ENCODE assay signal across 23 mouse cellular contexts in genomic region chr11:110428999-110429398, GRCm38 (mm10).
"Had no signal": no experiment of that assay in that cellular context is flagged by ENCODE, and none has a peak within 500 bp of the region (broad histone marks: within the 10 kb centered on the region; RNA-seq: fewer than 3 reads in every experiment).

No protein-coding gene starts in this region.

- ATAC-seq: hindbrain, postnatal 0 days; intestine, embryonic 16.5 days; liver, embryonic 12.5 days had no signal

- H3K27ac ChIP-seq: heart, embryonic 13.5 days; heart, embryonic 15.5 days; hindbrain, embryonic 13.5 days; hindbrain, embryonic 15.5 days; hindbrain, postnatal 0 days; kidney, postnatal 0 days; limb, embryonic 13.5 days; limb, embryonic 15.5 days; liver, embryonic 14.5 days had no signal

- H3K36me3 ChIP-seq: heart, embryonic 13.5 days; heart, embryonic 15.5 days; hindbrain, embryonic 13.5 days; hindbrain, embryonic 15.5 days; limb, embryonic 13.5 days; limb, embryonic 15.5 days; liver, embryonic 12.5 days had no signal

- H3K4me2 ChIP-seq: heart, embryonic 11.5 days; heart, embryonic 13.5 days; heart, embryonic 15.5 days; hindbrain, embryonic 13.5 days; hindbrain, embryonic 15.5 days; limb, embryonic 13.5 days; limb, embryonic 15.5 days; liver, embryonic 12.5 days had no signal

- DNase-seq: gastrocnemius, postnatal 14 days; gastrocnemius, postnatal 36 days; heart, adult 18-20 months; heart, postnatal 14 days; heart, postnatal 36 days; kidney, adult 11 months; kidney, adult 8-10 months; kidney, postnatal 14 days; layer of hippocampus, adult 9-11 months; layer of hippocampus, postnatal 36 days; left cerebral cortex, postnatal 4 days had no signal

- H3K9ac ChIP-seq: heart, embryonic 13.5 days; heart, embryonic 15.5 days; hindbrain, embryonic 13.5 days; hindbrain, embryonic 15.5 days; limb, embryonic 13.5 days; limb, embryonic 15.5 days; liver, embryonic 12.5 days; liver, embryonic 14.5 days had no signal

- H3K4me3 ChIP-seq: heart, embryonic 13.5 days; heart, embryonic 15.5 days; hindbrain, embryonic 13.5 days; hindbrain, embryonic 15.5 days; limb, embryonic 13.5 days; limb, embryonic 15.5 days; liver, embryonic 12.5 days had no signal

- H3K27me3 ChIP-seq: heart, embryonic 13.5 days; heart, embryonic 15.5 days; hindbrain, embryonic 13.5 days; hindbrain, embryonic 15.5 days; limb, embryonic 13.5 days; limb, embryonic 15.5 days; liver, embryonic 12.5 days had no signal

- H3K9me3 ChIP-seq: heart, embryonic 13.5 days; heart, embryonic 15.5 days; hindbrain, embryonic 13.5 days; hindbrain, embryonic 15.5 days; limb, embryonic 13.5 days; limb, embryonic 15.5 days; liver, embryonic 12.5 days had no signal
